12 mouse cellular contexts compared by ENCODE assay signal in genomic region chr10:92404697-92405293, GRCm38 (mm10).
DNase-seq lines count a peak whose midpoint lies in the region; ATAC-seq and TF ChIP-seq lines count a peak whose summit lies in the region.
"Had no signal": no experiment of that assay in that cellular context is flagged by ENCODE, and none has a peak within 500 bp of the region (broad histone marks: within the 10 kb centered on the region; RNA-seq: fewer than 3 reads in every experiment).

No protein-coding gene starts in this region.

- peak overlapping the region; percentile 34; the same call in 1 of the 2 replicates for H3K4me2 ChIP-seq in kidney, embryonic 16.5 days (replicated peaks; ENCODE audit: low read depth, low read length)
- H3K4me2 ChIP-seq in embryonic facial prominence, embryonic 11.5 days (ENCODE audit: low read depth, low read length), result no peak overlapping the region
- H3K4me2 ChIP-seq in forebrain, postnatal 0 days (ENCODE audit: low read depth), result peak overlapping the region; percentile 53
- H3K4me2 ChIP-seq in midbrain, embryonic 15.5 days, result peak overlapping the region; percentile 39
- no peak overlapping the region for H3K4me2 ChIP-seq in stomach, postnatal 0 days (replicated peaks; ENCODE audit: low read depth)
- H3K4me2 ChIP-seq: midbrain, embryonic 12.5 days had no signal

- no peak for TF ChIP-seq CTCF in forebrain, postnatal 0 days (IDR thresholded peaks at IDR 0.05; ENCODE audit: low read depth)
- TF ChIP-seq CTCF in stomach, postnatal 0 days (IDR thresholded peaks at IDR 0.05; ENCODE audit: low read depth), result no peak

- no peak for ATAC-seq in kidney, embryonic 16.5 days (ENCODE audit: low FRiP score, low TSS enrichment)
- ATAC-seq in embryonic facial prominence, embryonic 11.5 days (replicated peaks; ENCODE audit: insufficient number of reproducible peaks, low FRiP score, low TSS enrichment, low read depth), result no peak
- ATAC-seq in forebrain, postnatal 0 days, result no peak; the same call in 1 of the 2 replicates
- ATAC-seq in midbrain, embryonic 15.5 days (replicated peaks), result no peak
- ATAC-seq in stomach, postnatal 0 days (ENCODE audit: low FRiP score, low TSS enrichment), result no peak

- no peaks in the 10 kb centered on the region for H3K27me3 ChIP-seq in kidney, embryonic 16.5 days (ENCODE audit: insufficient read depth, low read length)
- no peaks in the 10 kb centered on the region for H3K27me3 ChIP-seq in embryonic facial prominence, embryonic 11.5 days (ENCODE audit: control insufficient read depth, insufficient read depth, low read length)
- no peaks in the 10 kb centered on the region for H3K27me3 ChIP-seq in forebrain, postnatal 0 days (ENCODE audit: insufficient read depth, low read length)
- H3K27me3 ChIP-seq in midbrain, embryonic 15.5 days (replicated peaks), result no peaks in the 10 kb centered on the region
- no peaks in the 10 kb centered on the region for H3K27me3 ChIP-seq in stomach, postnatal 0 days (ENCODE audit: control insufficient read depth, insufficient read depth, low read length)
- H3K27me3 ChIP-seq: midbrain, embryonic 12.5 days had no signal

- H3K9ac ChIP-seq in kidney, embryonic 16.5 days (replicated peaks; ENCODE audit: low read length), result no peak overlapping the region
- no peak overlapping the region for H3K9ac ChIP-seq in embryonic facial prominence, embryonic 11.5 days (replicated peaks; ENCODE audit: low read length)
- no peak overlapping the region for H3K9ac ChIP-seq in forebrain, postnatal 0 days
- H3K9ac ChIP-seq in midbrain, embryonic 15.5 days, result 0 out of 2 replicates have a peak overlapping the region, but pooled peaks have one; percentile 13
- H3K9ac ChIP-seq in stomach, postnatal 0 days (ENCODE audit: low read length), result no peak overlapping the region
- H3K9ac ChIP-seq: midbrain, embryonic 12.5 days had no signal

- no peak overlapping the region for H3K27ac ChIP-seq in kidney, embryonic 16.5 days (ENCODE audit: low read length)
- H3K27ac ChIP-seq in embryonic facial prominence, embryonic 11.5 days (replicated peaks; ENCODE audit: low read depth, low read length), result no peak overlapping the region
- H3K27ac ChIP-seq in forebrain, postnatal 0 days (ENCODE audit: low read depth, low read length), result no peak overlapping the region
- 0 out of 2 replicates have a peak overlapping the region, but pooled peaks have one; percentile 20 for H3K27ac ChIP-seq in midbrain, embryonic 15.5 days
- H3K27ac ChIP-seq in stomach, postnatal 0 days (replicated peaks), result no peak overlapping the region
- H3K27ac ChIP-seq: heart, embryonic 10.5 days; midbrain, embryonic 12.5 days had no signal

- H3K4me1 ChIP-seq in kidney, embryonic 16.5 days (ENCODE audit: insufficient read depth, low read length), result no peaks in the 10 kb centered on the region; the same call in 1 of the 2 replicates
- no peaks in the 10 kb centered on the region for H3K4me1 ChIP-seq in embryonic facial prominence, embryonic 11.5 days (ENCODE audit: control insufficient read depth, insufficient read depth, low read length)
- H3K4me1 ChIP-seq in forebrain, postnatal 0 days (ENCODE audit: insufficient read depth), result peaks cover 5% of the 10 kb centered on the region; the same call in 1 of the 2 replicates
- no peaks in the 10 kb centered on the region for H3K4me1 ChIP-seq in midbrain, embryonic 15.5 days
- H3K4me1 ChIP-seq in stomach, postnatal 0 days (replicated peaks; ENCODE audit: control insufficient read depth, insufficient read depth), result no peaks in the 10 kb centered on the region
- H3K4me1 ChIP-seq: heart, embryonic 10.5 days had no signal

- TF ChIP-seq EP300 in stomach, postnatal 0 days (optimal IDR thresholded peaks at IDR 0.05), result no peak

- peak overlapping the region; percentile 23 for H3K4me3 ChIP-seq in kidney, embryonic 16.5 days (ENCODE audit: low read length)
- no peak overlapping the region for H3K4me3 ChIP-seq in embryonic facial prominence, embryonic 11.5 days (ENCODE audit: low read depth, low read length)
- peak overlapping the region; percentile 27 for H3K4me3 ChIP-seq in forebrain, postnatal 0 days (ENCODE audit: low read depth, low read length)
- peak overlapping the region; percentile 17; the same call in 1 of the 2 replicates for H3K4me3 ChIP-seq in midbrain, embryonic 15.5 days
- no peak overlapping the region for H3K4me3 ChIP-seq in stomach, postnatal 0 days (ENCODE audit: low read depth, low read length)
- H3K4me3 ChIP-seq: heart, embryonic 10.5 days; midbrain, embryonic 12.5 days had no signal

- DNase-seq in kidney, postnatal 36 days, result no peak
- DNase-seq in embryonic facial prominence, embryonic 11.5 days (ENCODE audit: low spot score), result peak; percentile 20
- DNase-seq in forebrain, postnatal 0 days, result peak; percentile 50
- DNase-seq in ovary, postnatal 10 days (ENCODE audit: low spot score), result no peak
- no peak for DNase-seq in stomach, postnatal 0 days (ENCODE audit: low spot score)
- no peak for DNase-seq in thymus, postnatal 36 days
- DNase-seq: cerebellum, adult 11 months; lung, adult 2 months had no signal

- H3K9me3 ChIP-seq in kidney, embryonic 16.5 days (ENCODE audit: low read length), result no peaks in the 10 kb centered on the region
- H3K9me3 ChIP-seq in embryonic facial prominence, embryonic 11.5 days (replicated peaks; ENCODE audit: control insufficient read depth, low read length), result no peaks in the 10 kb centered on the region
- H3K9me3 ChIP-seq in forebrain, postnatal 0 days (ENCODE audit: low read length), result no peaks in the 10 kb centered on the region
- no peaks in the 10 kb centered on the region for H3K9me3 ChIP-seq in midbrain, embryonic 15.5 days
- no peaks in the 10 kb centered on the region for H3K9me3 ChIP-seq in stomach, postnatal 0 days (ENCODE audit: control insufficient read depth, low read length)
- H3K9me3 ChIP-seq: heart, embryonic 10.5 days; midbrain, embryonic 12.5 days had no signal

- no peaks in the 10 kb centered on the region for H3K36me3 ChIP-seq in kidney, embryonic 16.5 days (ENCODE audit: insufficient read depth, low read length)
- no peaks in the 10 kb centered on the region for H3K36me3 ChIP-seq in embryonic facial prominence, embryonic 11.5 days (replicated peaks; ENCODE audit: control insufficient read depth, insufficient read depth, low read depth, low read length)
- no peaks in the 10 kb centered on the region for H3K36me3 ChIP-seq in forebrain, postnatal 0 days (ENCODE audit: insufficient read depth)
- H3K36me3 ChIP-seq in midbrain, embryonic 15.5 days (replicated peaks), result no peaks in the 10 kb centered on the region
- H3K36me3 ChIP-seq in stomach, postnatal 0 days (ENCODE audit: control insufficient read depth, insufficient read depth, low read length), result no peaks in the 10 kb centered on the region
- H3K36me3 ChIP-seq: heart, embryonic 10.5 days; midbrain, embryonic 12.5 days had no signal

- 54% methylated on average over 15 of the region's 15 CpGs for WGBS in kidney, embryonic 16.5 days
- 46% methylated on average over 15 of the region's 15 CpGs for WGBS in embryonic facial prominence, embryonic 11.5 days
- WGBS in forebrain, postnatal 0 days, result 9% methylated on average over 15 of the region's 15 CpGs
- 31% methylated on average over 15 of the region's 15 CpGs for WGBS in midbrain, embryonic 15.5 days
- WGBS in stomach, postnatal 0 days, result 83% methylated on average over 15 of the region's 15 CpGs

Comparison
In these comparisons a context has a peak if more than half of its experiments do, and no peak if none do; other contexts are left out.
1. H3K4me2 ChIP-seq: peak in kidney, embryonic 16.5 days (single experiment), forebrain, postnatal 0 days (single experiment) and midbrain, embryonic 15.5 days (single experiment); none in embryonic facial prominence, embryonic 11.5 days (single experiment) and stomach, postnatal 0 days (single experiment).
2. H3K4me3 ChIP-seq: peak in kidney, embryonic 16.5 days (single experiment), forebrain, postnatal 0 days (single experiment) and midbrain, embryonic 15.5 days (single experiment); none in embryonic facial prominence, embryonic 11.5 days (single experiment) and stomach, postnatal 0 days (single experiment).
3. DNase-seq: peak in embryonic facial prominence, embryonic 11.5 days (single experiment) and forebrain, postnatal 0 days (single experiment); none in kidney, postnatal 36 days (0 of 2), ovary, postnatal 10 days (single experiment), stomach, postnatal 0 days (single experiment) and thymus, postnatal 36 days (0 of 2).